Mouse (Mus musculus): ENCODE data around the gene Six2.

Six2 gene

DNA sequence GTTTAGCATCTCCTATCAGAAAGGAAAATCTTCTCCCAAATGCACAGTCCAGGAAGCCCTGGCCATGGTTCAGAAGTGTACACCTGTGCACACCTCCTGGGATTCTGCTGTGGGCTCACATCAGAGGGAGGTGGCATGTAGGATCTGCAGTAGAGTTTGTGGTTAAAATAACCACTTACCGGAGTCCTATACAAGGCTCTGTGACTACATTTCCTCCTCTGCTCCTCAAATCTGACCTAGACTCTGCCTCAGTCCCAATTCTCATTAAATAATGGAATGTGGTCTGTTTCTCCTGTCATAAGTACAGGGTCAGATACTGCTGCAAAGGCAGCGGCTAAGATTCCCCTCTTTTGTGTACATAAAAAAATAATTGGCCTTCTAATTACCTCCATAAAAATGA, 23.9 kb downstream of the Six2 start:
- no peak for DNase-seq (ENCODE audit: low read depth, low spot score)

DNA sequence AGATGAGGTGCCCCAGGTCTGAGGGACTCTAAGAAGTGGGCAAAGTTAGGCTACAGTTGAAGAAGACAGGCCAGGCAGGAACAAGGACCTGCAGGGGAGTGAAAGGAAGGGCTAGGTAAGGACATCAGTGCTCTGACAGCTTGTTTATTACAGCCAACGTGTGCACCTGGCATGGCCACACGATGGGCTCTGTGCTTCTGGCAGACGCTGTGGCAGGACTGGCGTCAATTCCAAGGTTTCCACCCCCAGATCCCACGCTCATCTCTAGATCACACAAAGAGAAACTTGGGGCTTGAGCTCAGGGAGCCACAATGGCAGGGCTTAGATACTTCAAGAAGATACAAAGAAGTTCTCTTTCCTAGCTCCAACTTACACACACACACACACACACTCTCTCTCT, 26.6 kb downstream of the Six2 start:
- no peak for DNase-seq (ENCODE audit: low read depth, low spot score)

DNA sequence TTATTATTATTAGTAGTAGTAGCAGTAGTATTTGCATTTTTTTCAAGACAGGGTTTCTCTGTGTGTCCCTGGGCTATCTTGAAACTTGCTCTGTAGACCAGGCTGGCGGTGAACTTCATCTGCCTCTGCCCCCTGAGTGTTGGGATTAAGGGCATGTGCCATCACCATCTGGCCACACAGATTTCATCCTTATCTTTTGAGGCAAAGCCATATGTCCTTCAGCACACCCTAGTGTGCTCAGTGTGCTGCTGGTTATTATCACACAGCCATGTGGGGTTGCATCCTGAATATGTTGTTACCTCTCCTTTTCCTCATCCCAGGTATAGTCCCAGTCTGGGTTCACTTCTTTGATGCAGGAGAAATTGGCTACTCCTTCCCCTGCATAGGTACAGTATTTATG, 28.1 kb downstream of the Six2 start:
- no peak for DNase-seq (ENCODE audit: low read depth, low spot score)

DNA sequence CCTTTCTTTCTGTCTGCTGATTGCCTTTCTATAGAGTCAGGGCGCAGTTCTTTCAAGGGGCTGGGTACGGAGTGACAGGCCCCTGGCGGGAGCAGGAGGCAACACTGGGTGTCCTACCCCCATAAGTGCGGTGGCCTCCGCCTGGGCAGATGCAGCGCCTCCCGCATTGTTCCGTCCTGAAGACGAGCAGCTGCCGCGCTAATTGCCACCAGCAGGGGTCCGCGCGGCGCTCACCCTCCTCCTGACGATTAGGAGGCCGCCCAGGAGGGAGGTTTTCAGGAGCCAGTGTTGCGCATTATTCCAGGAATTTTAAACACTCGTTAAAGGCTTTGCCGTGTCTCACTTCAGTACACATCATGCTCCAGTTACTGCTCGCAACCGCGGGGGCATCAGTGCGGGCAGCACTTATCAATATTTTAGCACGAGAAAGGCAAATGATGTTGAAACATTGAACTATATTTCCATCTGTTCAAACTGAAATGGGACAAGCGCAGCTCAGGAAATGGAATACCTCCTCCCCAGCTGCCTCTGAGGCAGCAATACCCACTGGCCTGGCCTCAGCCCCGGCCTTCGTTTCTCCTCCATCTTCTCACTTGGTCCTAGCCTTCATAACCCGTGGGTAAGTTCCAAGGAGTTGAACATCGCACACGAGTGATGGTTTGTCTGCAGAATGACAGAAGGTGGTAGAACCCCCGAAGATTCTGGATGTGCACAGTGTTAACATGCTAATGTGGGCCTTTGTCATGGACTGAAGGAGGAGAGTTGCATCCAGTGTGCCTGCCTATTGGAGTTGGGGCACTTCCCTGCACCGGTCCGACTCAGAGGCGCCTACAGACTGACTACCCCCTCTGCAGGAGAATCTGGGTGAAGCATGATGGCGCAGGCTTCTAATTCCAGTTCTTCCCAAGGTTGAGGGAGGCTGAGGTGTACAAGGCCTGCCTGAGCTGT, 42.1 kb downstream of the Six2 start:
- DNase-seq (ENCODE audit: low read depth, low spot score), result no peak

DNA sequence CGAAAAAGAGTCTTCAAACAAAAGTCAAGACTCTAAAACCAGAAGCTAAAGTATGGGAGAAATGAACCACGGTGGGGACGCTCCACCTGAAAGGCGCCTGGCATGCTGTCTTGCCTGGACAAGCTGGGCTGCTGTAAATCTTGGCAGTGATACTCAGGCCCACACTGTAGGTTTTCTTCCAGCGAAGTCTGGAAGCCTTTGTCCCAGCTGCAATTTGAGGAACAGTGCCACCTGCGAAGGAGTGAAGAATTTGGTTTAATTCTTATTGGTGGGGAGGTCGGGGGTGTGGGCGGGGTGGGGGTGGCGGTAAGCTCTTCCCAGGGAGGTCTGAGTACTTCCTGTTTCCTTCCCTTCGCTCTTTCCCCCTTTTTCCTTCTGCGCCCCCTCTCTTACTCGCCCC, 42.8 kb downstream of the Six2 start:
- no peak for DNase-seq (ENCODE audit: low read depth, low spot score)

DNA sequence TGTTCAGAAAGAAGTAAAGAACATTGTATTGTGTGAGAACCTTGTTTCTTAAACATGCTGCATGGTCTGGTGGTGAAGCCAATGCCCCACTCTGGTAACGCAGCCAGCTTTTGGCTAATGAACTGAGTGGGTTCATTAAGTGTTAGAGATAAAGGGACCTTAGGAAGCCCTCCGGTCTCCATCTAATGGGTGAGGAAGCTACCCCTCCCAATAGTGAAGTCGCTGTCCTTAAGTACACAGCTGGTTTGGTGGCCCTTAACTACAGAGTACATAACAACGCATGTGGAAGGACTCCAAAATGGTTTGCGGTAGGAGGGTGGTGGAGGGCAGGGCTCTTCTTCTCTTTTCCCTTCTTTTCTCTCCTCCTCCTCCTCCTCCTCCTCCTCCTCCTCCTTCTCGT, 50.2 kb downstream of the Six2 start:
- no peak for DNase-seq (ENCODE audit: low read depth, low spot score)
